Mouse (Mus musculus) G1E (cell line): ENCODE results near the gene Guk1. TPM values are rescaled to one million over a fixed set of nuclear protein-coding genes. Genes with fewer than 3 reads are reported as not detected.

Source experiments
- ATAC-seq: 2 replicates; pipeline ENCODE4 v1.8.0; 2016; ENCODE audit warnings: mild to moderate bottlenecking; ENCODE audit not compliant: insufficient number of reproducible peaks, poor library complexity, low FRiP score, severe bottlenecking; ENCODE audit errors: extremely low read depth
- DNase-seq: peaks from one replicate; pipeline ENCODE4 v3.0.0; 2012; ENCODE audit warnings: low spot score
- H3K27me3 ChIP-seq: 2 replicates; pipeline ENCODE4 v1.6.1; 2012; ENCODE audit warnings: mild to moderate bottlenecking, low read length, inconsistent platforms; ENCODE audit not compliant: insufficient read depth
- H3K36me3 ChIP-seq: replicated peaks from 2 replicates; pipeline ENCODE3; 2012; ENCODE audit warnings: mild to moderate bottlenecking, inconsistent platforms
- H3K4me1 ChIP-seq: 2 replicates; pipeline ENCODE4 v1.6.1; 2012; ENCODE audit warnings: low read depth, low read length, inconsistent platforms, mixed read lengths; ENCODE audit not compliant: insufficient read depth
- H3K4me3 ChIP-seq: 2 replicates; pipeline ENCODE4 v1.5.1; 2012; ENCODE audit warnings: low read depth, mild to moderate bottlenecking, inconsistent platforms, low read length, moderate library complexity, mixed read lengths
- H3K9me3 ChIP-seq: replicated peaks from 2 replicates; pipeline ENCODE4 v1.6.1; 2012; ENCODE audit warnings: inconsistent platforms
- CTCF ChIP-seq: IDR thresholded peaks from 2 replicates; pipeline ENCODE4 v1.5.1; 2012; ENCODE audit warnings: low read depth, low read length, inconsistent platforms, mixed read lengths
- GATA1 ChIP-seq: IDR thresholded peaks from 2 replicates; pipeline ENCODE4 v1.6.1; 2012; ENCODE audit warnings: borderline replicate concordance, low read length, inconsistent platforms, mixed read lengths
- GATA2 ChIP-seq: IDR thresholded peaks from 2 replicates; pipeline ENCODE4 v1.6.1; 2012; ENCODE audit warnings: low read depth, low read length, inconsistent platforms, borderline replicate concordance
- POLR2AphosphoS5 ChIP-seq: IDR thresholded peaks from 2 replicates; pipeline ENCODE4 v1.6.1; 2012; ENCODE audit warnings: low read depth, low read length, inconsistent platforms; ENCODE audit not compliant: insufficient replicate concordance
- TAL1 ChIP-seq: conservative IDR thresholded peaks from 2 replicates; pipeline ENCODE4 v1.6.1; 2012; ENCODE audit warnings: low read depth, low read length, inconsistent platforms, mixed read lengths
- polyA plus RNA-seq: library from polyadenylated mRNA; stranded (reverse); fragments of >175 nt; gene quantifications from 2 replicates; pipeline ENCODE4 v1.2.3, GENCODE M21; 2012
- total RNA-seq, 2 experiments: library from RNA; stranded (forward) in 1 of 2; stranded (reverse) in 1 of 2; fragments of 200-1000 nt in 1 of 2; fragments of >200 nt in 1 of 2; fragmentation: Nextera tagmentation in 1 of 2; gene quantifications; 2 replicates each; pipeline ENCODE4 v1.2.3; 2014 to 2017

The Guk1 gene
- total and polyA plus RNA-seq, 3 experiments: 16.8 to 38.2 (median 35.2) TPM

DNA sequence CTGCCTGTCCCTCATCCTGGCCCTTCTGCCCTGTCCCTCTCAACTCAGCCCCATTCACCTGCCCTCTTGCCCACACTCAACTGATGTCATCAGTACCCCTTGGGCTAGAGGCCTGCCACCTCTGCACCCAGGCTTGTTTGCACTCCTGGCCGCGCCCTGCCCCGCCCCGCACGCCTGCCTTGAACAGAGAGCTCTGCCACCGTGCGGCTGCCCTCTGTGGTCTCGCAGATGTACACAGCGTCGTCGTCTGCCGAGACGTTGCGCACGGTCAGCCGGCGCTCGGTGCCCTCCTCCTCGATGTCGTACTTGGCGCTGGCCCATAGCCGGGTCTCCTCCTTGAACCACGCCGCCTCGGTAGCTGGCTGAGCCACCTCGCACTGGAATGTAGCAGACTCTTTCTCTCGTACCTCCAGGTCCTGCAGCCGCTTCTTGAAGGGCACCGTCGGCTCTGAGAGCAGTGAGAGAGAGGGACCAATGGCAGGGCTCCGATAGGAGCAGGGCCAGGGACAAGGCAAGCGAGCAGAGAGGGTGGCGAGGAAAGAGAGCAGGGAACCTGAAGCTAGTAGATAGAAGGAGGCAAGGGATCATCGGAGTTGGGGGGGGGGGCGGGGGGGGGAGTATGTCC lies 57.5 kb downstream of the Guk1 start:
- no peak overlapping the region for H3K4me3 ChIP-seq
- H3K36me3 ChIP-seq: no peaks in the 10 kb centered on the region
- TF ChIP-seq TAL1 (no peak), CTCF (no peak), GATA2 (no peak), GATA1 (no peak), POLR2AphosphoS5 (no peak)
- peaks cover 31% of the 10 kb centered on the region; the same call in 1 of the 2 replicates for H3K27me3 ChIP-seq
- ATAC-seq (no peak), DNase-seq (no peak)
- no peaks in the 10 kb centered on the region for H3K4me1 ChIP-seq
- peaks cover 8% of the 10 kb centered on the region for H3K9me3 ChIP-seq

Other genes with a start within 250 kb of the Guk1 start
- 2.7 and 23.2 TPM in 2 replicates for gene Hist3h2ba, start 243.3 kb downstream of the Guk1 start, total RNA-seq (2014; fragmentation: Nextera tagmentation)
- gene Hist3h2ba, start 243.3 kb downstream of the Guk1 start, total RNA-seq (2017): 6.0 and 7.1 TPM in 2 replicates
- 0.20 TPM in 1 of 2 replicates, not detected in the other for gene Hist3h2ba, start 243.3 kb downstream of the Guk1 start, polyA plus RNA-seq
- gene Hist3h2a, start 237.5 kb downstream of the Guk1 start, total RNA-seq (2014; fragmentation: Nextera tagmentation): 93.3 and 107 TPM in 2 replicates
- gene Hist3h2a, start 237.5 kb downstream of the Guk1 start, total RNA-seq (2017): 108 and 128 TPM in 2 replicates
- 6.2 and 13.5 TPM in 2 replicates for gene Hist3h2a, start 237.5 kb downstream of the Guk1 start, polyA plus RNA-seq
- not detected in 2 replicates for gene Trim17, start 237.5 kb downstream of the Guk1 start, total RNA-seq (2014; fragmentation: Nextera tagmentation)
- 0.11 and 0.12 TPM in 2 replicates for gene Trim17, start 237.5 kb downstream of the Guk1 start, total RNA-seq (2017)
- 0.12 and 7.5 TPM in 2 replicates for gene Trim17, start 237.5 kb downstream of the Guk1 start, polyA plus RNA-seq
- 44.7 and 48.2 TPM in 2 replicates for gene Trim11, start 214.1 kb downstream of the Guk1 start, total RNA-seq (2014; fragmentation: Nextera tagmentation)
- gene Trim11, start 214.1 kb downstream of the Guk1 start, total RNA-seq (2017): 32.3 and 36.4 TPM in 2 replicates
- 69.3 and 75.9 TPM in 2 replicates for gene Trim11, start 214.1 kb downstream of the Guk1 start, polyA plus RNA-seq
- gene Obscn, start 55.8 kb downstream of the Guk1 start, total RNA-seq (2014; fragmentation: Nextera tagmentation): not detected in 2 replicates
- gene Obscn, start 55.8 kb downstream of the Guk1 start, total RNA-seq (2017): 0.17 and 0.27 TPM in 2 replicates
- gene Obscn, start 55.8 kb downstream of the Guk1 start, polyA plus RNA-seq: 0.11 TPM in 2 replicates
- 3.0 and 4.9 TPM in 2 replicates for gene Iba57, start 28.5 kb downstream of the Guk1 start, total RNA-seq (2014; fragmentation: Nextera tagmentation)
- gene Iba57, start 28.5 kb downstream of the Guk1 start, total RNA-seq (2017): 7.3 and 8.6 TPM in 2 replicates
- gene Iba57, start 28.5 kb downstream of the Guk1 start, polyA plus RNA-seq: 10.5 and 10.8 TPM in 2 replicates
- not detected in 2 replicates for gene Gjc2, start 9.0 kb downstream of the Guk1 start, total RNA-seq (2014; fragmentation: Nextera tagmentation)
- not detected in 2 replicates for gene Gjc2, start 9.0 kb downstream of the Guk1 start, total RNA-seq (2017)
- gene Gjc2, start 9.0 kb downstream of the Guk1 start, polyA plus RNA-seq: not detected in 2 replicates
- gene Mrpl55, start 10.3 kb upstream of the Guk1 start, total RNA-seq (2014; fragmentation: Nextera tagmentation): 15.1 and 23.4 TPM in 2 replicates
- gene Mrpl55, start 10.3 kb upstream of the Guk1 start, total RNA-seq (2017): 38.7 and 40.8 TPM in 2 replicates
- gene Mrpl55, start 10.3 kb upstream of the Guk1 start, polyA plus RNA-seq: 29.5 and 34.8 TPM in 2 replicates
- gene 2310033P09Rik, start 16.1 kb upstream of the Guk1 start, total RNA-seq (2014; fragmentation: Nextera tagmentation): 7.1 and 10.7 TPM in 2 replicates
- 6.1 and 9.0 TPM in 2 replicates for gene 2310033P09Rik, start 16.1 kb upstream of the Guk1 start, total RNA-seq (2017)
- gene 2310033P09Rik, start 16.1 kb upstream of the Guk1 start, polyA plus RNA-seq: 32.0 and 37.3 TPM in 2 replicates
- gene Arf1, start 36.1 kb upstream of the Guk1 start, total RNA-seq (2014; fragmentation: Nextera tagmentation): 216 and 232 TPM in 2 replicates
- 308 and 319 TPM in 2 replicates for gene Arf1, start 36.1 kb upstream of the Guk1 start, total RNA-seq (2017)
- gene Arf1, start 36.1 kb upstream of the Guk1 start, polyA plus RNA-seq: 159 and 175 TPM in 2 replicates
- not detected in 2 replicates for gene Wnt3a, start 98.5 kb upstream of the Guk1 start, total RNA-seq (2014; fragmentation: Nextera tagmentation)
- 0.06 TPM in 1 of 2 replicates, not detected in the other for gene Wnt3a, start 98.5 kb upstream of the Guk1 start, total RNA-seq (2017)
- gene Wnt3a, start 98.5 kb upstream of the Guk1 start, polyA plus RNA-seq: not detected in 2 replicates
- gene Wnt9a, start 114.7 kb upstream of the Guk1 start, total RNA-seq (2014; fragmentation: Nextera tagmentation): not detected in 2 replicates
- gene Wnt9a, start 114.7 kb upstream of the Guk1 start, total RNA-seq (2017): 0.05 and 0.06 TPM in 2 replicates
- not detected in 2 replicates for gene Wnt9a, start 114.7 kb upstream of the Guk1 start, polyA plus RNA-seq
- 0.68 TPM in 1 of 2 replicates, not detected in the other for gene Prss38, start 183.4 kb upstream of the Guk1 start, total RNA-seq (2014; fragmentation: Nextera tagmentation)
- not detected in 2 replicates for gene Prss38, start 183.4 kb upstream of the Guk1 start, total RNA-seq (2017)
- gene Prss38, start 183.4 kb upstream of the Guk1 start, polyA plus RNA-seq: not detected in 2 replicates